Mouse (Mus musculus) lung, adult 2 months (tissue): ENCODE data around the gene Rps18. TPM values are rescaled to one million over a fixed set of nuclear protein-coding genes. Genes with fewer than 3 reads are reported as not detected.
A peak's percentile ranks its signal among the peaks of the same experiment; 100 is the strongest.
"Not testable (repeated sequence)": the region's sequence is repeated elsewhere in the genome, so short reads cannot be mapped to it uniquely, and the experiment has no call there.

Experiments
- DNase-seq: peaks from one replicate; pipeline ENCODE4 v3.0.0; 2022
- H3K4me1 ChIP-seq: fragments of 200-500 bp; 2 replicates; pipeline ENCODE4 v1.6.1; 2011; ENCODE audit warnings: low read length; ENCODE audit not compliant: control insufficient read depth, insufficient read depth
- H3K4me3 ChIP-seq: fragments of 200-500 bp; replicated peaks from 2 replicates; pipeline ENCODE3; 2011; ENCODE audit warnings: low read depth, mild to moderate bottlenecking, control low read depth, low read length; ENCODE audit errors: extremely low read depth
- CTCF ChIP-seq: fragments of 200-500 bp; IDR thresholded peaks from 2 replicates; pipeline ENCODE4 v1.5.1; 2011; ENCODE audit warnings: mild to moderate bottlenecking, low read length, control low read depth; ENCODE audit not compliant: insufficient read depth
- POLR2A ChIP-seq: fragments of 200-500 bp; IDR thresholded peaks from 2 replicates; pipeline ENCODE4 v1.6.1; 2011; ENCODE audit warnings: low read depth, mild to moderate bottlenecking, control low read depth, low read length, borderline replicate concordance; ENCODE audit errors: extremely low read depth
- WGBS: fragments of 180-500 bp; shearing (Covaris S2); methylation state at CpG from one replicate; pipeline ENCODE4 v1.1.7; 2018; 5-methylcytosine and 5-hydroxymethylcytosine counted together
- polyA plus RNA-seq: library from polyadenylated mRNA; depleted of rRNA; stranded (reverse); fragments of >200 nt; gene quantifications from 2 replicates; pipeline ENCODE4 v1.2.3, GENCODE M21; 2012

Gene Rps18
- polyA plus RNA-seq, 1 experiment = 331 TPM

GRCm38 (mm10) chr17:33911052-33911812 lies 44.6 kb downstream of the Rps18 start:
- Histone ChIP-seq H3K4me3 (no peak overlapping the region), H3K4me1 (peaks cover 2% of the 10 kb centered on the region)
- no peak for DNase-seq
- no peak for TF ChIP-seq POLR2A
- TF ChIP-seq CTCF = no peak
- 82% methylated on average over 31 of the region's 31 CpGs for WGBS

GRCm38 (mm10) chr17:33910346-33911051 lies 45.3 kb downstream of the Rps18 start:
- TF ChIP-seq CTCF = no peak
- no peak for TF ChIP-seq POLR2A
- Histone ChIP-seq H3K4me1 (peaks cover 2% of the 10 kb centered on the region), H3K4me3 (no peak overlapping the region)
- no peak for DNase-seq
- 35% methylated on average over 11 of the region's 11 CpGs for WGBS

GRCm38 (mm10) chr17:33909869-33910250 lies 45.9 kb downstream of the Rps18 start:
- WGBS = under 1% methylated on average over 14 of the region's 14 CpGs
- H3K4me3 ChIP-seq = peak overlapping the region; percentile 86
- peak; percentile 60 for DNase-seq
- peaks cover 2% of the 10 kb centered on the region; the same call in 1 of the 2 replicates for H3K4me1 ChIP-seq
- TF ChIP-seq POLR2A (peak; percentile 71; the same call in 1 of the 2 replicates), CTCF (no peak)

- peak; percentile 96 for DNase-seq
- peak within 1 kb of the TSS; percentile 86 for H3K4me3 ChIP-seq
- peak; percentile 72; the same call in 1 of the 2 replicates for TF ChIP-seq POLR2A
- no peak for TF ChIP-seq CTCF
- WGBS = under 1% methylated on average over 68 of the region's 68 CpGs
- peaks cover 2% of the 10 kb centered on the region; the same call in 1 of the 2 replicates for H3K4me1 ChIP-seq
These were observed 46.5 kb downstream of the Rps18 start, which contains the start of gene Daxx for GRCm38 (mm10) chr17:33909077-33909868. Gene Daxx, plus strand, starts transcription at chr17:33909414.

- peak; percentile 51 for DNase-seq
- Histone ChIP-seq H3K4me1 (peaks cover 2% of the 10 kb centered on the region; the same call in 1 of the 2 replicates), H3K4me3 (peak overlapping the region; percentile 65)
- under 1% methylated on average over 44 of the region's 44 CpGs for WGBS
- TF ChIP-seq POLR2A (no peak), CTCF (no peak)
These were observed 47.3 kb downstream of the Rps18 start for GRCm38 (mm10) chr17:33908331-33909076.

GRCm38 (mm10) chr17:33904835-33905234 lies 51.0 kb downstream of the Rps18 start, which contains the start of gene Platr17:
Gene Platr17, plus strand, starts transcription at chr17:33905135.
- DNase-seq, H3K4me3 ChIP-seq, H3K4me1 ChIP-seq: not testable (repeated sequence)
- 47% methylated on average over 4 of the region's 4 CpGs for WGBS

- not testable (repeated sequence) for H3K4me3 ChIP-seq, DNase-seq, H3K4me1 ChIP-seq
- 74% methylated on average over 6 of the region's 6 CpGs for WGBS
These were observed 51.7 kb downstream of the Rps18 start for GRCm38 (mm10) chr17:33903911-33904651.

- TF ChIP-seq CTCF (no peak), POLR2A (no peak)
- 46% methylated on average over 7 of the region's 7 CpGs for WGBS
- Histone ChIP-seq H3K4me3 (no peak overlapping the region), H3K4me1 (no peaks in the 10 kb centered on the region)
- DNase-seq = no peak
These were observed 53.3 kb downstream of the Rps18 start for GRCm38 (mm10) chr17:33902491-33902890.
